Mouse (Mus musculus): ENCODE measurements around the gene Rhog. TPM values are rescaled to one million over a fixed set of nuclear protein-coding genes. Genes with fewer than 3 reads are reported as not detected.
"Not testable (repeated sequence)": the region's sequence is repeated elsewhere in the genome, so short reads cannot be mapped to it uniquely, and the experiment has no call there.

Rhog gene
- polyA plus RNA-seq, 1 experiment from 2014 or later, result 63.7 TPM

- H3K4me1 ChIP-seq (replicated peaks; ENCODE audit: control insufficient read depth, insufficient read depth, low read length), result no peaks in the 10 kb centered on the region; the same call in 1 of the 2 replicates
- DNase-seq (ENCODE audit: low spot score) (no peak), ATAC-seq (replicated peaks; ENCODE audit: low FRiP score, low TSS enrichment, low read depth) (no peak)
- no peak overlapping the region for H3K4me3 ChIP-seq (ENCODE audit: low read depth, low read length)
- no peak overlapping the region for H3K27ac ChIP-seq (ENCODE audit: low read depth)
- no peaks in the 10 kb centered on the region for H3K9me3 ChIP-seq (ENCODE audit: control insufficient read depth, low read length)
- no peaks in the 10 kb centered on the region for H3K27me3 ChIP-seq (replicated peaks; ENCODE audit: control insufficient read depth, insufficient read depth, low read length)
- no peak overlapping the region for H3K4me2 ChIP-seq (ENCODE audit: low read length)
- no peaks in the 10 kb centered on the region for H3K36me3 ChIP-seq (ENCODE audit: control insufficient read depth, insufficient read depth, low read length)
- no peak overlapping the region for H3K9ac ChIP-seq (ENCODE audit: low read length)
- WGBS, result 61% methylated on average over 3 of the region's 3 CpGs
Measured at GRCm38 (mm10) chr7:102272422-102272948, 16.6 kb upstream of the Rhog start.

- peak overlapping the region; percentile 72 for H3K4me3 ChIP-seq (ENCODE audit: low read depth, low read length)
- no peaks in the 10 kb centered on the region; the same call in 1 of the 2 replicates for H3K4me1 ChIP-seq (replicated peaks; ENCODE audit: control insufficient read depth, insufficient read depth, low read length)
- peak overlapping the region; percentile 84 for H3K4me2 ChIP-seq (ENCODE audit: low read length)
- no peaks in the 10 kb centered on the region for H3K27me3 ChIP-seq (replicated peaks; ENCODE audit: control insufficient read depth, insufficient read depth, low read length)
- no peak overlapping the region for H3K27ac ChIP-seq (ENCODE audit: low read depth)
- DNase-seq (ENCODE audit: low spot score), result peak; percentile 69
- H3K9me3 ChIP-seq (ENCODE audit: control insufficient read depth, low read length), result no peaks in the 10 kb centered on the region
- ATAC-seq (replicated peaks; ENCODE audit: low FRiP score, low TSS enrichment, low read depth), result no peak
- H3K36me3 ChIP-seq (ENCODE audit: control insufficient read depth, insufficient read depth, low read length), result no peaks in the 10 kb centered on the region
- H3K9ac ChIP-seq (ENCODE audit: low read length), result peak overlapping the region; percentile 60
- WGBS, result 8% methylated on average over 12 of the region's 12 CpGs
Measured at GRCm38 (mm10) chr7:102268395-102268748, 12.5 kb upstream of the Rhog start.

- Histone ChIP-seq H3K36me3 (ENCODE audit: control insufficient read depth, insufficient read depth, low read length) (no peaks in the 10 kb centered on the region), H3K27me3 (replicated peaks; ENCODE audit: control insufficient read depth, insufficient read depth, low read length) (no peaks in the 10 kb centered on the region), H3K4me2 (ENCODE audit: low read length) (peak within 1 kb of the TSS; percentile 84), H3K4me1 (replicated peaks; ENCODE audit: control insufficient read depth, insufficient read depth, low read length) (no peaks in the 10 kb centered on the region; the same call in 1 of the 2 replicates), H3K9ac (ENCODE audit: low read length) (peak within 1 kb of the TSS; percentile 60), H3K27ac (ENCODE audit: low read depth) (no peak within 1 kb of the TSS), H3K9me3 (ENCODE audit: control insufficient read depth, low read length) (no peaks in the 10 kb centered on the region), H3K4me3 (ENCODE audit: low read depth, low read length) (peak within 1 kb of the TSS; percentile 72)
- WGBS, result under 1% methylated on average over 59 of the region's 73 CpGs
- ATAC-seq (replicated peaks; ENCODE audit: low FRiP score, low TSS enrichment, low read depth) (peak; percentile 96), DNase-seq (ENCODE audit: low spot score) (peak; percentile 83)
Measured at GRCm38 (mm10) chr7:102267601-102268394, 11.9 kb upstream of the Rhog start, which contains the start of gene Stim1. Gene Stim1 (plus strand): TSS chr7:102267806.

GRCm38 (mm10) chr7:102267113-102267579 is 11.3 kb upstream of the Rhog start:
- ATAC-seq (replicated peaks; ENCODE audit: low FRiP score, low TSS enrichment, low read depth) (peak; percentile 91), DNase-seq (ENCODE audit: low spot score) (peak; percentile 98)
- peak overlapping the region; percentile 72 for H3K4me3 ChIP-seq (ENCODE audit: low read depth, low read length)
- whole genome bisulfite sequencing, result under 1% methylated on average over 34 of the region's 34 CpGs
- H3K27ac ChIP-seq (ENCODE audit: low read depth), result no peak overlapping the region
- peak overlapping the region; percentile 60 for H3K9ac ChIP-seq (ENCODE audit: low read length)
- H3K4me1 ChIP-seq (replicated peaks; ENCODE audit: control insufficient read depth, insufficient read depth, low read length), result no peaks in the 10 kb centered on the region; the same call in 1 of the 2 replicates
- no peaks in the 10 kb centered on the region for H3K27me3 ChIP-seq (replicated peaks; ENCODE audit: control insufficient read depth, insufficient read depth, low read length)
- H3K9me3 ChIP-seq (ENCODE audit: control insufficient read depth, low read length), result no peaks in the 10 kb centered on the region
- no peaks in the 10 kb centered on the region for H3K36me3 ChIP-seq (ENCODE audit: control insufficient read depth, insufficient read depth, low read length)
- H3K4me2 ChIP-seq (ENCODE audit: low read length), result peak overlapping the region; percentile 84

GRCm38 (mm10) chr7:102266401-102267042 is 10.7 kb upstream of the Rhog start:
- 44% methylated on average over 14 of the region's 14 CpGs for WGBS
- 0 out of 2 replicates have a peak, but pooled peaks have one; percentile 6 for ATAC-seq (replicated peaks; ENCODE audit: low FRiP score, low TSS enrichment, low read depth)
- no peak overlapping the region for H3K4me2 ChIP-seq (ENCODE audit: low read length)
- no peaks in the 10 kb centered on the region for H3K36me3 ChIP-seq (ENCODE audit: control insufficient read depth, insufficient read depth, low read length)
- H3K27ac ChIP-seq (ENCODE audit: low read depth), result no peak overlapping the region
- H3K4me1 ChIP-seq (replicated peaks; ENCODE audit: control insufficient read depth, insufficient read depth, low read length), result no peaks in the 10 kb centered on the region; the same call in 1 of the 2 replicates
- H3K4me3 ChIP-seq (ENCODE audit: low read depth, low read length), result 0 out of 2 replicates have a peak overlapping the region, but pooled peaks have one; percentile 72
- DNase-seq (ENCODE audit: low spot score), result no peak
- H3K9me3 ChIP-seq (ENCODE audit: control insufficient read depth, low read length), result no peaks in the 10 kb centered on the region
- H3K27me3 ChIP-seq (replicated peaks; ENCODE audit: control insufficient read depth, insufficient read depth, low read length), result no peaks in the 10 kb centered on the region
- H3K9ac ChIP-seq (ENCODE audit: low read length), result no peak overlapping the region

GRCm38 (mm10) chr7:102266021-102266400 is 10.2 kb upstream of the Rhog start:
- not testable (repeated sequence) for H3K9ac ChIP-seq (ENCODE audit: low read length); H3K4me3 ChIP-seq (ENCODE audit: low read depth, low read length); H3K27ac ChIP-seq (ENCODE audit: low read depth); H3K27me3 ChIP-seq (replicated peaks; ENCODE audit: control insufficient read depth, insufficient read depth, low read length); H3K4me1 ChIP-seq (replicated peaks; ENCODE audit: control insufficient read depth, insufficient read depth, low read length); DNase-seq (ENCODE audit: low spot score); ATAC-seq (replicated peaks; ENCODE audit: low FRiP score, low TSS enrichment, low read depth); H3K4me2 ChIP-seq (ENCODE audit: low read length); H3K9me3 ChIP-seq (ENCODE audit: control insufficient read depth, low read length); H3K36me3 ChIP-seq (ENCODE audit: control insufficient read depth, insufficient read depth, low read length)
- 90% methylated on average over 10 of the region's 10 CpGs for WGBS

GRCm38 (mm10) chr7:102263020-102263419 is 7.2 kb upstream of the Rhog start:
- no peaks in the 10 kb centered on the region for H3K9me3 ChIP-seq (ENCODE audit: control insufficient read depth, low read length)
- ATAC-seq (replicated peaks; ENCODE audit: low FRiP score, low TSS enrichment, low read depth) (no peak), DNase-seq (ENCODE audit: low spot score) (no peak)
- H3K27ac ChIP-seq (ENCODE audit: low read depth), result no peak overlapping the region
- H3K4me1 ChIP-seq (replicated peaks; ENCODE audit: control insufficient read depth, insufficient read depth, low read length), result no peaks in the 10 kb centered on the region
- H3K4me2 ChIP-seq (ENCODE audit: low read length), result no peak overlapping the region
- H3K27me3 ChIP-seq (replicated peaks; ENCODE audit: control insufficient read depth, insufficient read depth, low read length), result no peaks in the 10 kb centered on the region
- H3K4me3 ChIP-seq (ENCODE audit: low read depth, low read length), result no peak overlapping the region
- H3K9ac ChIP-seq (ENCODE audit: low read length), result no peak overlapping the region
- 81% methylated on average over 2 of the region's 2 CpGs for WGBS
- H3K36me3 ChIP-seq (ENCODE audit: control insufficient read depth, insufficient read depth, low read length), result no peaks in the 10 kb centered on the region

- 97% methylated on average over 1 of the region's 1 CpGs for WGBS
- ATAC-seq (replicated peaks; ENCODE audit: low FRiP score, low TSS enrichment, low read depth) (no peak), DNase-seq (ENCODE audit: low spot score) (no peak)
- Histone ChIP-seq H3K27me3 (replicated peaks; ENCODE audit: control insufficient read depth, insufficient read depth, low read length) (no peaks in the 10 kb centered on the region), H3K4me1 (replicated peaks; ENCODE audit: control insufficient read depth, insufficient read depth, low read length) (no peaks in the 10 kb centered on the region), H3K4me3 (ENCODE audit: low read depth, low read length) (no peak overlapping the region), H3K36me3 (ENCODE audit: control insufficient read depth, insufficient read depth, low read length) (no peaks in the 10 kb centered on the region), H3K4me2 (ENCODE audit: low read length) (no peak overlapping the region), H3K9ac (ENCODE audit: low read length) (no peak overlapping the region), H3K27ac (ENCODE audit: low read depth) (no peak overlapping the region), H3K9me3 (ENCODE audit: control insufficient read depth, low read length) (no peaks in the 10 kb centered on the region)
Measured at GRCm38 (mm10) chr7:102260518-102260917, 4.7 kb upstream of the Rhog start.

Measured in intestine, embryonic 14.5 days (tissue).